Mouse (Mus musculus): Measurements from ENCODE around the gene Shroom3. TPM values are rescaled to one million over a fixed set of nuclear protein-coding genes. Genes with fewer than 3 reads are reported as not detected.

Gene Shroom3
- total and polyA plus RNA-seq, 3 experiments, result not detected

GRCm38 (mm10) chr5:93008256-93008655 lies 325.0 kb downstream of the Shroom3 start:
- TF ChIP-seq TCF12 (IDR thresholded peaks at IDR 0.05; ENCODE audit: low read depth, low read length), result no peak
- no peak for TF ChIP-seq MYB (IDR thresholded peaks at IDR 0.05; ENCODE audit: low read depth, low read length)
- no peak for TF ChIP-seq MEF2A (IDR thresholded peaks at IDR 0.05; ENCODE audit: extremely low read depth, insufficient replicate concordance, low read depth, low read length, poor library complexity, severe bottlenecking)
- no peak for TF ChIP-seq ZNF384 (IDR thresholded peaks at IDR 0.05; ENCODE audit: low read depth, low read length)
- no peak for TF ChIP-seq HCFC1 (IDR thresholded peaks at IDR 0.05; ENCODE audit: low read depth, low read length)
- TF ChIP-seq KAT2A (conservative IDR thresholded peaks at IDR 0.05; ENCODE audit: low read depth, low read length), result no peak
- no peak for TF ChIP-seq POLR2AphosphoS2 (IDR thresholded peaks at IDR 0.05; ENCODE audit: low read length)
- TF ChIP-seq SIN3A (IDR thresholded peaks at IDR 0.05; ENCODE audit: low read length), result no peak
- TF ChIP-seq ZKSCAN1 (IDR thresholded peaks at IDR 0.05; ENCODE audit: low read depth, low read length), result no peak
- no peak for TF ChIP-seq NELFE (IDR thresholded peaks at IDR 0.05; ENCODE audit: low read depth, low read length)
- no peak for TF ChIP-seq UBTF (IDR thresholded peaks at IDR 0.05; ENCODE audit: borderline replicate concordance, insufficient read depth, low read depth, low read length)
- TF ChIP-seq GATA1 (IDR thresholded peaks at IDR 0.05; ENCODE audit: low read depth, low read length), result no peak
- no peak for TF ChIP-seq ZC3H11A (IDR thresholded peaks at IDR 0.05; ENCODE audit: low read depth, low read length)
- TF ChIP-seq POLR2AphosphoS5 (IDR thresholded peaks at IDR 0.05; ENCODE audit: borderline replicate concordance, low read depth, low read length), result no peak
- no peak for TF ChIP-seq MAFK (IDR thresholded peaks at IDR 0.05; ENCODE audit: borderline replicate concordance, low read depth, low read length)
- no peaks in the 10 kb centered on the region for H3K79me2 ChIP-seq (ENCODE audit: control insufficient read depth, insufficient read depth, low read length, poor library complexity)
- no peak overlapping the region for H3K4me3 ChIP-seq (ENCODE audit: control insufficient read depth in 1 of 2, insufficient read depth in 1 of 2, low read depth in 2 of 2, low read length in 2 of 2)
- H3K36me3 ChIP-seq (ENCODE audit: control insufficient read depth in 1 of 2, insufficient read depth in 2 of 2, low read length in 2 of 2), result no peaks in the 10 kb centered on the region
- no peak for DNase-seq (ENCODE audit: low read depth, low spot score)
- H3K27ac ChIP-seq (ENCODE audit: control insufficient read depth, low read depth, low read length), result no peak overlapping the region
- H3K27me3 ChIP-seq (ENCODE audit: control insufficient read depth in 1 of 2, insufficient read depth in 2 of 2, low read length in 2 of 2), result no peaks in the 10 kb centered on the region
- H3K4me1 ChIP-seq (ENCODE audit: control insufficient read depth in 1 of 2, insufficient read depth in 2 of 2, low read length in 2 of 2), result no peaks in the 10 kb centered on the region
- no peaks in the 10 kb centered on the region for H3K9me3 ChIP-seq (replicated peaks; ENCODE audit: insufficient read depth, low read length)
- H3K9ac ChIP-seq (ENCODE audit: control insufficient read depth, low read depth, low read length, poor library complexity, severe bottlenecking), result no peak overlapping the region

Other genes with a start within 250 kb of the Shroom3 start
- gene Nup54, start 248.2 kb upstream of the Shroom3 start, total RNA-seq (2012; rRNA removed), result 60.4 and 67.5 TPM in 2 replicates
- 100 to 1,000 TPM in 1 of 2 experiments, not detected in 1; 106 TPM for gene Nup54, start 248.2 kb upstream of the Shroom3 start, polyA plus RNA-seq (2012; ENCODE audit: insufficient read depth in 1 of 2, insufficient read length in 2 of 2, low read depth in 1 of 2, low replicate concordance in 2 of 2, missing spikeins in 1 of 2)
- gene Scarb2, start 176.6 kb upstream of the Shroom3 start, total RNA-seq (2012; rRNA removed), result 14.7 and 16.5 TPM in 2 replicates
- 10 to 100 TPM in 1 of 2 experiments, not detected in 1; 13.6 TPM for gene Scarb2, start 176.6 kb upstream of the Shroom3 start, polyA plus RNA-seq (2012; ENCODE audit: insufficient read depth in 1 of 2, insufficient read length in 2 of 2, low read depth in 1 of 2, low replicate concordance in 2 of 2, missing spikeins in 1 of 2)
- not detected in 2 replicates for gene Fam47e, start 128.4 kb upstream of the Shroom3 start, total RNA-seq (2012; rRNA removed)
- not detected for gene Fam47e, start 128.4 kb upstream of the Shroom3 start, polyA plus RNA-seq (2012; ENCODE audit: insufficient read depth in 1 of 2, insufficient read length in 2 of 2, low read depth in 1 of 2, low replicate concordance in 2 of 2, missing spikeins in 1 of 2)
- 1.4 and 1.5 TPM in 2 replicates for gene Stbd1, start 80.4 kb upstream of the Shroom3 start, total RNA-seq (2012; rRNA removed)
- 1 to 10 TPM in 1 of 2 experiments, not detected in 1; 2.9 TPM for gene Stbd1, start 80.4 kb upstream of the Shroom3 start, polyA plus RNA-seq (2012; ENCODE audit: insufficient read depth in 1 of 2, insufficient read length in 2 of 2, low read depth in 1 of 2, low replicate concordance in 2 of 2, missing spikeins in 1 of 2)
- gene Ccdc158, start 8.2 kb upstream of the Shroom3 start, total RNA-seq (2012; rRNA removed), result not detected in 2 replicates
- gene Ccdc158, start 8.2 kb upstream of the Shroom3 start, polyA plus RNA-seq (2012; ENCODE audit: insufficient read depth in 1 of 2, insufficient read length in 2 of 2, low read depth in 1 of 2, low replicate concordance in 2 of 2, missing spikeins in 1 of 2), result under 1 TPM in 1 of 2 experiments, not detected in 1; 0.28 TPM